Mouse (Mus musculus): ENCODE data around the gene Tsc22d4.

The Tsc22d4 gene

GRCm38 (mm10) chr5:137806158-137806557 lies 60.6 kb downstream of the Tsc22d4 start:
- no peak for DNase-seq

- no peak for DNase-seq
Measured at GRCm38 (mm10) chr5:137808316-137808715, 62.8 kb downstream of the Tsc22d4 start.

DNA sequence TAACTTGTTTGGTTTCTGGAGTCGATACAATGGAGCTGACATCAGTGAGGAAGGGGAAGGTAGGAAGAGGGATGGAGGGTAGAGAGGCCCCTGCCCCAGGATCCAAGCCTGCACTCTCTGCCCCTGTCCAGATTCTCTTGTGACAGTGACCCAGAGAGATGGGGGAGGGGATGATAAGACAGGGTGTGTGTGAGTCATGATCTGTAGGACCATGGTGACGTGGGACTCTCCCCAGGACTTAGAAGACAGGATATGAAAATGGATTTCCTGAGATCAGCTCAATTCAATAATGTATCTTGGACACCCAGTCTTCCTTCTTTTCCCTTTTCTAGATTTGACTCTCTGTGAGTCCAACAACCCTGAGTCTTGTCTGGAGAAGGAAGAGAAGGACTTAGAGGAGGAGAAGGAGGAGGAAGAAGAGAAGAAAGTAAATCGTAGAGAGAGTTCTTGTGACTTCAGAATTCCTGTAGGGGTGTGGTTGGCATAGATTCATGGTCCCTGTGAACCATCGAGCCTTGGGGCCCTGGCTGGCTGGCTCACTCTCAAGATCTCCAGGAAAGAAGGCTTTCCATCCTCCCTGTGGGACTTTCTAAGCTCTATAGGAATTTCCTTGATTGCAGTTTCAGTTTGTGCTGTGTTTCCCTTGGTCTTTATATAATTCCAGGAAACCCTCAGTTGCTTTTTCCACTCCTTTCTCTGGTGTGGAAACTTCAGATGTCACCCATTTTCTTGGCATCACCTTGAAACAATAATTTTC lies 72.1 kb downstream of the Tsc22d4 start:
- no peak for DNase-seq

Data from cerebellum, adult 9-11 months (tissue).